Mouse (Mus musculus): ENCODE measurements around the gene Zmynd8. TPM values are rescaled to one million over a fixed set of nuclear protein-coding genes. Genes with fewer than 3 reads are reported as not detected.

The Zmynd8 gene
- polyA plus RNA-seq, 1 experiment = 3.0 TPM

- H3K36me3 ChIP-seq (ENCODE audit: control insufficient read depth, insufficient read depth, low read length) = no peaks in the 10 kb centered on the region
- no peaks in the 10 kb centered on the region for H3K27me3 ChIP-seq (ENCODE audit: control insufficient read depth, insufficient read depth, low read length)
- no peak for TF ChIP-seq POLR2A (IDR thresholded peaks at IDR 0.05; ENCODE audit: control insufficient read depth, low read depth, low read length)
- no peak for TF ChIP-seq CTCF (IDR thresholded peaks at IDR 0.05; ENCODE audit: control insufficient read depth, insufficient read depth, insufficient replicate concordance, low read depth, low read length)
- H3K4me1 ChIP-seq (ENCODE audit: control insufficient read depth, insufficient read depth, low read length) = peaks cover 6% of the 10 kb centered on the region
- H3K4me3 ChIP-seq (ENCODE audit: control insufficient read depth, low read depth, low read length) = no peak overlapping the region
- no peak overlapping the region for H3K27ac ChIP-seq (ENCODE audit: control insufficient read depth, insufficient read depth, low read depth, low read length)
Observed at GRCm38 (mm10) chr2:165788005-165788404, 110.8 kb downstream of the Zmynd8 start.

GRCm38 (mm10) chr2:165786467-165786866 lies 112.3 kb downstream of the Zmynd8 start:
- no peak overlapping the region for H3K4me3 ChIP-seq (ENCODE audit: control insufficient read depth, low read depth, low read length)
- TF ChIP-seq CTCF (IDR thresholded peaks at IDR 0.05; ENCODE audit: control insufficient read depth, insufficient read depth, insufficient replicate concordance, low read depth, low read length) = no peak
- TF ChIP-seq POLR2A (IDR thresholded peaks at IDR 0.05; ENCODE audit: control insufficient read depth, low read depth, low read length) = no peak
- H3K4me1 ChIP-seq (ENCODE audit: control insufficient read depth, insufficient read depth, low read length) = peaks cover 5% of the 10 kb centered on the region
- H3K27ac ChIP-seq (ENCODE audit: control insufficient read depth, insufficient read depth, low read depth, low read length) = no peak overlapping the region
- H3K27me3 ChIP-seq (ENCODE audit: control insufficient read depth, insufficient read depth, low read length) = no peaks in the 10 kb centered on the region
- no peaks in the 10 kb centered on the region for H3K36me3 ChIP-seq (ENCODE audit: control insufficient read depth, insufficient read depth, low read length)

GRCm38 (mm10) chr2:165785312-165786036 lies 113.3 kb downstream of the Zmynd8 start:
- Histone ChIP-seq H3K4me1 (ENCODE audit: control insufficient read depth, insufficient read depth, low read length) (no peaks in the 10 kb centered on the region; the same call in 1 of the 2 replicates), H3K4me3 (ENCODE audit: control insufficient read depth, low read depth, low read length) (no peak overlapping the region), H3K27me3 (ENCODE audit: control insufficient read depth, insufficient read depth, low read length) (no peaks in the 10 kb centered on the region), H3K27ac (ENCODE audit: control insufficient read depth, insufficient read depth, low read depth, low read length) (no peak overlapping the region), H3K36me3 (ENCODE audit: control insufficient read depth, insufficient read depth, low read length) (no peaks in the 10 kb centered on the region)
- TF ChIP-seq POLR2A (IDR thresholded peaks at IDR 0.05; ENCODE audit: control insufficient read depth, low read depth, low read length) (no peak), CTCF (IDR thresholded peaks at IDR 0.05; ENCODE audit: control insufficient read depth, insufficient read depth, insufficient replicate concordance, low read depth, low read length) (no peak)

- H3K4me1 ChIP-seq (ENCODE audit: control insufficient read depth, insufficient read depth, low read length) = no peaks in the 10 kb centered on the region
- H3K4me3 ChIP-seq (ENCODE audit: control insufficient read depth, low read depth, low read length) = no peak overlapping the region
- H3K27ac ChIP-seq (ENCODE audit: control insufficient read depth, insufficient read depth, low read depth, low read length) = no peak overlapping the region
- H3K27me3 ChIP-seq (ENCODE audit: control insufficient read depth, insufficient read depth, low read length) = no peaks in the 10 kb centered on the region
- no peaks in the 10 kb centered on the region for H3K36me3 ChIP-seq (ENCODE audit: control insufficient read depth, insufficient read depth, low read length)
- TF ChIP-seq POLR2A (IDR thresholded peaks at IDR 0.05; ENCODE audit: control insufficient read depth, low read depth, low read length) (no peak), CTCF (IDR thresholded peaks at IDR 0.05; ENCODE audit: control insufficient read depth, insufficient read depth, insufficient replicate concordance, low read depth, low read length) (peak; percentile 100)
Observed at GRCm38 (mm10) chr2:165782324-165782723, 116.5 kb downstream of the Zmynd8 start.

DNA sequence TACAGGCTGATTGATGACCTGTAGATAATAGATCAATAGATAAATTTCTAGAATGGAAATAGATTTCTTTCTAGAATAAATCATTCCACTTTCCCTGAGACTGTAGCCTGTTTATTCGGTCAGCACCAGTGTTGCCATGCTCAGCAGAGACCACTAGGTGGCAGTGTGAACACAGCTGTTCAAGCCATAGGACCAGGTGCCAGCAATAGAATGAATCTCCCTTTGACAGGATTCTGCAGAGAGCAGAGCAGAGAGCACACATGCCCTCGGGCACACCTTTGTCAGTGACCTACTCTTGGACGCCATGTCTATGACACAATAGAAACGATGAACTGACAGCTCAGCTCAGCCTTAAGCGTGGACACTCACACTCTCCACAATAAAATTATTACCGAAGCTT lies 119.9 kb downstream of the Zmynd8 start:
- no peaks in the 10 kb centered on the region for H3K36me3 ChIP-seq (ENCODE audit: control insufficient read depth, insufficient read depth, low read length)
- H3K27me3 ChIP-seq (ENCODE audit: control insufficient read depth, insufficient read depth, low read length) = no peaks in the 10 kb centered on the region
- H3K4me1 ChIP-seq (ENCODE audit: control insufficient read depth, insufficient read depth, low read length) = no peaks in the 10 kb centered on the region
- H3K27ac ChIP-seq (ENCODE audit: control insufficient read depth, insufficient read depth, low read depth, low read length) = no peak overlapping the region
- H3K4me3 ChIP-seq (ENCODE audit: control insufficient read depth, low read depth, low read length) = no peak overlapping the region
- TF ChIP-seq POLR2A (IDR thresholded peaks at IDR 0.05; ENCODE audit: control insufficient read depth, low read depth, low read length) = no peak
- TF ChIP-seq CTCF (IDR thresholded peaks at IDR 0.05; ENCODE audit: control insufficient read depth, insufficient read depth, insufficient replicate concordance, low read depth, low read length) = peak; percentile 90; the same call in 1 of the 2 replicates

DNA sequence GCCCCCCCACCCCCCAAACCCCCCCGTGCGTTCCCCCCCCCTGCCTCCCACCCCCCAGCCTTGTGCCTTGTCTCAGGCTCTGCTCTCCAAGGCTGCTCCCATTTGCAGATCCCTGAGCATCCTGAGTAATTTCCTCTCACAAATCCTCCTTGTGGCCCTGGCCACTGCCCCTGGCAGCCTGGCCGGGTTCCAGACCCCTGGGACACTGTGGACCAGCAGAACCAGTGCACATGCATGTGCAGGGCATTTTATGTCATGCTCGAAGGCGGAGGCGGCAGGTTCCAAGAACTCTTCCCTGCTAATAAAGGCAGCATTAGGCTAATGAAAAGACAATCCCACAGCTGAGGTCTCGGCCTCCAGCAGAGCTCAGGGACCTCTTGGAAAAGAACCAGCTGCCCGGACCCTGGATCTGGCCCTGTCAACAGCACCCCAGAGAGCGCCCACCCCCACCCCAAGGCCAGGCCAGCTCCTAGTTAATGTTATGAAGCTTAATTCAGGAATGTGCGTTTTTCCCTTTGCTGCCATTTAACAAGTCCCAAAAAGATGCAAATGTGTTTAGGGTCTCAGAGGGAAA lies 129.4 kb downstream of the Zmynd8 start:
- TF ChIP-seq POLR2A (IDR thresholded peaks at IDR 0.05; ENCODE audit: control insufficient read depth, low read depth, low read length) = no peak
- TF ChIP-seq CTCF (IDR thresholded peaks at IDR 0.05; ENCODE audit: control insufficient read depth, insufficient read depth, insufficient replicate concordance, low read depth, low read length) = no peak
- Histone ChIP-seq H3K4me1 (ENCODE audit: control insufficient read depth, insufficient read depth, low read length) (no peaks in the 10 kb centered on the region), H3K36me3 (ENCODE audit: control insufficient read depth, insufficient read depth, low read length) (no peaks in the 10 kb centered on the region), H3K27me3 (ENCODE audit: control insufficient read depth, insufficient read depth, low read length) (no peaks in the 10 kb centered on the region), H3K27ac (ENCODE audit: control insufficient read depth, insufficient read depth, low read depth, low read length) (no peak overlapping the region), H3K4me3 (ENCODE audit: control insufficient read depth, low read depth, low read length) (no peak overlapping the region)

GRCm38 (mm10) chr2:165768805-165769358 lies 129.9 kb downstream of the Zmynd8 start:
- no peak for TF ChIP-seq CTCF (IDR thresholded peaks at IDR 0.05; ENCODE audit: control insufficient read depth, insufficient read depth, insufficient replicate concordance, low read depth, low read length)
- TF ChIP-seq POLR2A (IDR thresholded peaks at IDR 0.05; ENCODE audit: control insufficient read depth, low read depth, low read length) = no peak
- no peaks in the 10 kb centered on the region for H3K36me3 ChIP-seq (ENCODE audit: control insufficient read depth, insufficient read depth, low read length)
- no peak overlapping the region for H3K4me3 ChIP-seq (ENCODE audit: control insufficient read depth, low read depth, low read length)
- H3K27me3 ChIP-seq (ENCODE audit: control insufficient read depth, insufficient read depth, low read length) = no peaks in the 10 kb centered on the region
- H3K4me1 ChIP-seq (ENCODE audit: control insufficient read depth, insufficient read depth, low read length) = no peaks in the 10 kb centered on the region
- no peak overlapping the region for H3K27ac ChIP-seq (ENCODE audit: control insufficient read depth, insufficient read depth, low read depth, low read length)
